Mouse (Mus musculus): ENCODE results near the gene Creg1. TPM values are rescaled to one million over a fixed set of nuclear protein-coding genes. Genes with fewer than 3 reads are reported as not detected.
A peak's percentile ranks its signal among the peaks of the same experiment; 100 is the strongest.
"Not testable (repeated sequence)": the region's sequence is repeated elsewhere in the genome, so short reads cannot be mapped to it uniquely, and the experiment has no call there.

The Creg1 gene
- polyA plus RNA-seq, 1 experiment from 2014 or later, result 49.3 TPM

- Histone ChIP-seq H3K9me3 (no peaks in the 10 kb centered on the region), H3K9ac (no peak overlapping the region), H3K4me2 (replicated peaks) (no peak overlapping the region), H3K4me3 (no peak overlapping the region), H3K27ac (no peak overlapping the region), H3K27me3 (no peaks in the 10 kb centered on the region), H3K36me3 (no peaks in the 10 kb centered on the region), H3K4me1 (no peaks in the 10 kb centered on the region)
- WGBS, result 23% methylated on average over 4 of the region's 4 CpGs
- no peak for ATAC-seq (ENCODE audit: low FRiP score, low read depth)
These were observed 8.4 kb upstream of the Creg1 start for GRCm38 (mm10) chr1:165755194-165755593.

- Histone ChIP-seq H3K4me3 (no peak overlapping the region), H3K27ac (no peak overlapping the region), H3K27me3 (peaks cover 15% of the 10 kb centered on the region), H3K4me2 (replicated peaks) (no peak overlapping the region), H3K9me3 (no peaks in the 10 kb centered on the region), H3K9ac (no peak overlapping the region), H3K36me3 (no peaks in the 10 kb centered on the region), H3K4me1 (peaks cover 18% of the 10 kb centered on the region)
- ATAC-seq (ENCODE audit: low FRiP score, low read depth), result no peak
- 84% methylated on average over 3 of the region's 3 CpGs for WGBS
These were observed 1.8 kb upstream of the Creg1 start for GRCm38 (mm10) chr1:165761522-165762305.

GRCm38 (mm10) chr1:165762498-165762897 is 1.0 kb upstream of the Creg1 start:
- 62% methylated on average over 2 of the region's 2 CpGs for WGBS

GRCm38 (mm10) chr1:165762914-165763634 is 472 bp upstream of the Creg1 start:
- Histone ChIP-seq H3K4me3 (peak overlapping the region; percentile 80), H3K9me3 (no peaks in the 10 kb centered on the region), H3K27me3 (peaks cover 19% of the 10 kb centered on the region), H3K4me1 (peaks cover 18% of the 10 kb centered on the region), H3K36me3 (no peaks in the 10 kb centered on the region), H3K9ac (no peak overlapping the region), H3K27ac (no peak overlapping the region), H3K4me2 (replicated peaks) (peak overlapping the region; percentile 91)
- ATAC-seq (ENCODE audit: low FRiP score, low read depth), result peak; percentile 25; the same call in 1 of the 2 replicates
- 28% methylated on average over 14 of the region's 14 CpGs for WGBS

More at GRCm38 (mm10) chr1:165762498-165762897, 1.0 kb upstream of the Creg1 start:
- H3K27me3 ChIP-seq, result peaks cover 18% of the 10 kb centered on the region
- peaks cover 18% of the 10 kb centered on the region for H3K4me1 ChIP-seq
- not testable (repeated sequence) for H3K27ac ChIP-seq; H3K4me3 ChIP-seq; ATAC-seq (ENCODE audit: low FRiP score, low read depth); H3K4me2 ChIP-seq (replicated peaks); H3K36me3 ChIP-seq; H3K9ac ChIP-seq; H3K9me3 ChIP-seq

- H3K27ac ChIP-seq, result no peak overlapping the region
- 46% methylated on average over 9 of the region's 9 CpGs for WGBS
- ATAC-seq (ENCODE audit: low FRiP score, low read depth), result no peak
- peaks cover 19% of the 10 kb centered on the region for H3K27me3 ChIP-seq
- H3K9ac ChIP-seq, result peak overlapping the region; percentile 81
- peaks cover 18% of the 10 kb centered on the region for H3K4me1 ChIP-seq
- no peaks in the 10 kb centered on the region for H3K9me3 ChIP-seq
- no peaks in the 10 kb centered on the region for H3K36me3 ChIP-seq
- H3K4me2 ChIP-seq (replicated peaks), result peak overlapping the region; percentile 91
- H3K4me3 ChIP-seq, result peak overlapping the region; percentile 80
These were observed 1.0 kb downstream of the Creg1 start for GRCm38 (mm10) chr1:165764571-165764970.

- H3K4me1 ChIP-seq, result peaks cover 18% of the 10 kb centered on the region
- no peaks in the 10 kb centered on the region for H3K36me3 ChIP-seq
- no peak overlapping the region for H3K27ac ChIP-seq
- no peak for ATAC-seq (ENCODE audit: low FRiP score, low read depth)
- peak overlapping the region; percentile 91 for H3K4me2 ChIP-seq (replicated peaks)
- no peaks in the 10 kb centered on the region for H3K9me3 ChIP-seq
- H3K9ac ChIP-seq, result no peak overlapping the region
- 87% methylated on average over 11 of the region's 11 CpGs for WGBS
- peaks cover 19% of the 10 kb centered on the region for H3K27me3 ChIP-seq
- peak overlapping the region; percentile 80; the same call in 1 of the 2 replicates for H3K4me3 ChIP-seq
These were observed 1.5 kb downstream of the Creg1 start for GRCm38 (mm10) chr1:165765041-165765440.

GRCm38 (mm10) chr1:165765651-165766294 is 2.2 kb downstream of the Creg1 start:
- Histone ChIP-seq H3K4me3 (no peak overlapping the region), H3K4me1 (peaks cover 18% of the 10 kb centered on the region), H3K9ac (no peak overlapping the region), H3K27ac (no peak overlapping the region), H3K27me3 (peaks cover 19% of the 10 kb centered on the region), H3K4me2 (replicated peaks) (no peak overlapping the region), H3K9me3 (no peaks in the 10 kb centered on the region), H3K36me3 (no peaks in the 10 kb centered on the region)
- no peak for ATAC-seq (ENCODE audit: low FRiP score, low read depth)
- WGBS, result 81% methylated on average over 17 of the region's 17 CpGs

- Histone ChIP-seq H3K27me3 (peaks cover 19% of the 10 kb centered on the region), H3K4me2 (replicated peaks) (no peak overlapping the region), H3K4me3 (no peak overlapping the region), H3K4me1 (peaks cover 20% of the 10 kb centered on the region), H3K9ac (no peak overlapping the region), H3K9me3 (no peaks in the 10 kb centered on the region), H3K36me3 (no peaks in the 10 kb centered on the region), H3K27ac (no peak overlapping the region)
- WGBS, result 91% methylated on average over 7 of the region's 7 CpGs
- no peak for ATAC-seq (ENCODE audit: low FRiP score, low read depth)
These were observed 2.8 kb downstream of the Creg1 start for GRCm38 (mm10) chr1:165766295-165766890.

- no peak overlapping the region for H3K4me2 ChIP-seq (replicated peaks)
- H3K9ac ChIP-seq, result no peak overlapping the region
- H3K27ac ChIP-seq, result no peak overlapping the region
- 77% methylated on average over 9 of the region's 9 CpGs for WGBS
- no peak for ATAC-seq (ENCODE audit: low FRiP score, low read depth)
- H3K4me1 ChIP-seq, result peaks cover 18% of the 10 kb centered on the region
- H3K36me3 ChIP-seq, result peaks cover 1% of the 10 kb centered on the region; the same call in 1 of the 2 replicates
- no peak overlapping the region for H3K4me3 ChIP-seq
- H3K9me3 ChIP-seq, result no peaks in the 10 kb centered on the region
- peaks cover 19% of the 10 kb centered on the region for H3K27me3 ChIP-seq
These were observed 5.5 kb downstream of the Creg1 start for GRCm38 (mm10) chr1:165768894-165769512.

GRCm38 (mm10) chr1:165770181-165770759 is 6.7 kb downstream of the Creg1 start:
- peaks cover 8% of the 10 kb centered on the region for H3K27me3 ChIP-seq
- H3K4me2 ChIP-seq (replicated peaks), result no peak overlapping the region
- no peak overlapping the region for H3K27ac ChIP-seq
- H3K9me3 ChIP-seq, result no peaks in the 10 kb centered on the region
- H3K36me3 ChIP-seq, result peaks cover 3% of the 10 kb centered on the region; the same call in 1 of the 2 replicates
- H3K4me1 ChIP-seq, result peaks cover 6% of the 10 kb centered on the region; the same call in 1 of the 2 replicates
- WGBS, result 80% methylated on average over 10 of the region's 10 CpGs
- ATAC-seq (ENCODE audit: low FRiP score, low read depth), result no peak
- H3K4me3 ChIP-seq, result no peak overlapping the region
- H3K9ac ChIP-seq, result no peak overlapping the region

- no peak overlapping the region for H3K9ac ChIP-seq
- H3K4me3 ChIP-seq, result no peak overlapping the region
- H3K4me1 ChIP-seq, result peaks cover 6% of the 10 kb centered on the region; the same call in 1 of the 2 replicates
- H3K27me3 ChIP-seq, result peaks cover 4% of the 10 kb centered on the region; the same call in 1 of the 2 replicates
- H3K27ac ChIP-seq, result no peak overlapping the region
- H3K4me2 ChIP-seq (replicated peaks), result peak overlapping the region; percentile 45
- peak; percentile 74 for ATAC-seq (ENCODE audit: low FRiP score, low read depth)
- peaks cover 3% of the 10 kb centered on the region; the same call in 1 of the 2 replicates for H3K36me3 ChIP-seq
- WGBS, result 2% methylated on average over 12 of the region's 12 CpGs
- H3K9me3 ChIP-seq, result no peaks in the 10 kb centered on the region
These were observed 7.9 kb downstream of the Creg1 start for GRCm38 (mm10) chr1:165771491-165771897.

Data from limb, embryonic 13.5 days (tissue).